Mouse (Mus musculus) liver, adult 2 months (tissue): ENCODE measurements around the gene Ncapg2.

Source experiments
- CTCF ChIP-seq: fragments of 200-500 bp; IDR thresholded peaks from 2 replicates; pipeline ENCODE4 v1.5.1; 2011; ENCODE audit warnings: low read depth, low read length, control low read depth
- POLR2A ChIP-seq: fragments of 200-500 bp; IDR thresholded peaks from 2 replicates; pipeline ENCODE4 v1.6.1; 2011; ENCODE audit warnings: low read length, control low read depth; ENCODE audit not compliant: insufficient read depth; ENCODE audit errors: extremely low read depth

DNA sequence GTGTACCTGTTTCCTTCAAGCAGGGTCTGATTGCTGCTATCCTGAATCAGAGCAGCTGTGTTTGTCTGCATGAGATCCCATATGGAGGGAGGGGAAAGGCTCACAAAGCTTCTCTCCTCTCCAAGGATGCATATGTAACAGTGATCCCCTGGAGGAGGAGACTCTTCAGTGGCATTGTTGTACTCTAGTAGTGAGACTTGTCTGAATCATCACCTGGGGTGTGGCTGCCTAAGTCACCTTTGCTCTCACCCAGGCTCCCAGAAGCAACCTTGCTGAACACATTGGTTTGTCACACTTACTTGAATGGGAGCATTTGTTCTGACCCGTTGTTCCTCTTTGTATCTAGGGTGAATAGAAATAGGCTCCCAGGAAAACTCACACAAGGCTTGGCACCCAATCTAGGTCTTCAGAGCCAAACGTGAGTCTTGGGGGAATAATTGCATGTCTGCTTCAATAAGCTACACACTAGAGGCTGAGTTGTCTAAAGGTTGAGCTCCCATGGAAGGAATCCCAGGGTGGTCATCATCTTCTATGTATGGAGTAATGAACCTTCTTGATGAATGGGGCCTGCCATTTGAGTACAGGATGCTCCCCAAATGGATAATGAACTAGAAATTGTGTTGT is 9.0 kb upstream of the Ncapg2 start:
- TF ChIP-seq CTCF (no peak), POLR2A (no peak)
